Mouse (Mus musculus) limb, embryonic 14.5 days (tissue): Measurements from ENCODE around the gene Gm5134. TPM values are rescaled to one million over a fixed set of nuclear protein-coding genes. Genes with fewer than 3 reads are reported as not detected.

Experiments
- ATAC-seq: fragments of 200-750 bp; cut with Nextera tagmentation; 2 replicates; pipeline ENCODE4 v1.8.0; 2017; ENCODE audit warnings: low read depth, moderate number of reproducible peaks, moderate TSS enrichment; ENCODE audit not compliant: low FRiP score
- DNase-seq: peaks from one replicate; pipeline ENCODE4 v3.0.0-alpha.2; 2015; ENCODE audit warnings: low spot score
- H3K27ac ChIP-seq: fragments of 300-500 bp; sonication (generic); replicated peaks from 2 replicates; pipeline ENCODE4 v1.5.1; 2014; ENCODE audit warnings: low read depth, mild to moderate bottlenecking, low read length, moderate library complexity, mixed read lengths
- H3K27me3 ChIP-seq: fragments of 300-500 bp; sonication (generic); 2 replicates; pipeline ENCODE4 v1.6.1; 2014; ENCODE audit warnings: low read length, mixed read lengths; ENCODE audit not compliant: control insufficient read depth, insufficient read depth
- H3K36me3 ChIP-seq: fragments of 300-500 bp; sonication (generic); 2 replicates; pipeline ENCODE4 v1.6.1; 2014; ENCODE audit warnings: mild to moderate bottlenecking, low read length, moderate library complexity, mixed read lengths; ENCODE audit not compliant: control insufficient read depth, insufficient read depth
- H3K4me1 ChIP-seq: fragments of 300-500 bp; sonication (generic); 2 replicates; pipeline ENCODE4 v1.6.1; 2014; ENCODE audit warnings: antibody characterized with exemption, low read length, mixed read lengths; ENCODE audit not compliant: control insufficient read depth, insufficient read depth
- H3K4me2 ChIP-seq: fragments of 300-500 bp; sonication (generic); replicated peaks from 2 replicates; pipeline ENCODE4 v1.6.1; 2014; ENCODE audit warnings: low read depth, mild to moderate bottlenecking, low read length, moderate library complexity; ENCODE audit not compliant: severe bottlenecking
- H3K4me3 ChIP-seq: fragments of 300-500 bp; sonication (generic); replicated peaks from 2 replicates; pipeline ENCODE4 v1.5.1; 2014; ENCODE audit warnings: low read length
- H3K9ac ChIP-seq: fragments of 300-500 bp; sonication (generic); 2 replicates; pipeline ENCODE4 v1.6.1; 2014; ENCODE audit warnings: mild to moderate bottlenecking, low read depth, low read length, moderate library complexity; ENCODE audit not compliant: severe bottlenecking
- H3K9me3 ChIP-seq: fragments of 300-500 bp; sonication (generic); 2 replicates; pipeline ENCODE4 v1.6.1; 2016; ENCODE audit warnings: low read length; ENCODE audit not compliant: control insufficient read depth
- POLR2A ChIP-seq: fragments of 200-500 bp; IDR thresholded peaks from 2 replicates; pipeline ENCODE4 v1.8.0; 2012; ENCODE audit warnings: inconsistent platforms, mild to moderate bottlenecking, moderate library complexity, borderline replicate concordance; ENCODE audit not compliant: insufficient read depth, insufficient read length; ENCODE audit errors: extremely low read depth
- WGBS: fragments of 180-500 bp; shearing (Covaris S2); extraction: QIAGEN DNeasy Blood & Tissue Kit; methylation state at CpG from one replicate; pipeline ENCODE4 v1.1.7; 2014; 5-methylcytosine and 5-hydroxymethylcytosine counted together
- polyA plus RNA-seq, 2 experiments: library from polyadenylated mRNA; depleted of rRNA in 1 of 2; stranded (reverse) in 1 of 2; unstranded in 1 of 2; fragments of >200 nt; fragmentation: Nextera tagmentation in 1 of 2; extraction: Ambion mirVana in 1 of 2; gene quantifications; 2 replicates each; pipeline versions ENCODE4 v1.2.1 to v1.2.3; 2012 to 2014

The Gm5134 gene
- polyA plus RNA-seq (2012; rRNA removed) (0.04 and 0.09 TPM in 2 replicates), polyA plus RNA-seq (2014; fragmentation: Nextera tagmentation; extraction: Ambion mirVana) (0.10 TPM in 1 of 2 replicates, not detected in the other)

- no peak for TF ChIP-seq POLR2A
- no peaks in the 10 kb centered on the region for H3K9me3 ChIP-seq
- ATAC-seq (no peak), DNase-seq (no peak)
- H3K4me2 ChIP-seq: peak within 1 kb of the TSS; percentile 32
- H3K36me3 ChIP-seq: no peaks in the 10 kb centered on the region
- WGBS: 22% methylated on average over 20 of the region's 20 CpGs
- no peak within 1 kb of the TSS for H3K9ac ChIP-seq
- no peak within 1 kb of the TSS for H3K27ac ChIP-seq
- H3K27me3 ChIP-seq: no peaks in the 10 kb centered on the region; the same call in 1 of the 2 replicates
- 0 out of 2 replicates have a peak, but pooled peaks cover 3% of the 10 kb centered on the region for H3K4me1 ChIP-seq
- peak within 1 kb of the TSS; percentile 11; the same call in 1 of the 2 replicates for H3K4me3 ChIP-seq
Measured at GRCm38 (mm10) chr10:75954381-75954811, at the start of gene Gm5134. Gm5134 (plus strand) TSS chr10:75954514.

- no peak for TF ChIP-seq POLR2A
- 89% methylated on average over 4 of the region's 4 CpGs for WGBS
- ATAC-seq: no peak
Measured at GRCm38 (mm10) chr10:75906882-75907281, 47.4 kb upstream of the Gm5134 start.

GRCm38 (mm10) chr10:75910698-75911097 is 43.6 kb upstream of the Gm5134 start:
- no peak for ATAC-seq
- no peak overlapping the region for H3K4me3 ChIP-seq

More at GRCm38 (mm10) chr10:75906882-75907281, 47.4 kb upstream of the Gm5134 start:
- Histone ChIP-seq H3K9me3 (no peaks in the 10 kb centered on the region), H3K4me3 (no peak overlapping the region), H3K9ac (no peak overlapping the region), H3K4me1 (no peaks in the 10 kb centered on the region), H3K27me3 (no peaks in the 10 kb centered on the region), H3K4me2 (no peak overlapping the region), H3K36me3 (peaks cover 92% of the 10 kb centered on the region), H3K27ac (no peak overlapping the region)
- no peak for DNase-seq

DNA sequence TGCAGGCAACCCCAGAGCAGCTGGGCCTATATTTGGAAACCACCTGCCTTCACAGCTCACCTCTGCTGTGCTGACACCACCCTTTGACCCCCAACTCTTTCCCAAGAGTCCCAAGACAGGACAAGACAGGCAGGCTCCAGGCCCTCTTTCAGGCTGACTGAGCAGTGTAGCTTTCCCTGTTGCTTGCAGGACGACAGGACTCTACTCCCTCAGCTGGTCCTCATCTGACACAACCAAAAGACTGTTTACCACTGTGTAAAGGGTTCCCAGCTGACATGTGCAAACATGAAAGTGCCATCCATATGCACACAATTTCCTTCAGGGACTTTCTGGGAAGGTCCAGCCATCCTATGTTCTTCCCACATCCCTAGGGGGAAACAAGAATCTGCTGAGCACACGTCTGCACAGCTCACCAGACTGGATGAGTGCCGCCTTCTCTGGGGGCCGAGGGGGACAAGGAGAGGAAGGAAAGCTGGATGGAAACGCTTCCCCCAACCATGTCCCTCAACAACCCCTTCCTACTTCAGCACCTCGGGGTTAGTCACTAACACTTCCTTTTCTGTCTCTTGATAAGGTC is 41.2 kb upstream of the Gm5134 start:
- Histone ChIP-seq H3K4me3 (no peak overlapping the region), H3K27ac (no peak overlapping the region; the same call in 1 of the 2 replicates), H3K9ac (no peak overlapping the region), H3K27me3 (no peaks in the 10 kb centered on the region), H3K4me2 (no peak overlapping the region), H3K9me3 (no peaks in the 10 kb centered on the region), H3K4me1 (peaks cover 10% of the 10 kb centered on the region; the same call in 1 of the 2 replicates), H3K36me3 (peaks cover 77% of the 10 kb centered on the region)
- ATAC-seq (no peak), DNase-seq (no peak)
- WGBS: 53% methylated on average over 6 of the region's 6 CpGs
- TF ChIP-seq POLR2A: no peak

More at GRCm38 (mm10) chr10:75910698-75911097, 43.6 kb upstream of the Gm5134 start:
- no peaks in the 10 kb centered on the region for H3K4me1 ChIP-seq
- 65% methylated on average over 2 of the region's 2 CpGs for WGBS
- H3K9me3 ChIP-seq: no peaks in the 10 kb centered on the region
- TF ChIP-seq POLR2A: no peak
- no peak overlapping the region for H3K4me2 ChIP-seq
- H3K36me3 ChIP-seq: peaks cover 86% of the 10 kb centered on the region
- H3K27me3 ChIP-seq: no peaks in the 10 kb centered on the region
- no peak overlapping the region for H3K9ac ChIP-seq
- no peak for DNase-seq
- no peak overlapping the region for H3K27ac ChIP-seq

- peaks cover 24% of the 10 kb centered on the region for H3K4me1 ChIP-seq
- H3K27me3 ChIP-seq: no peaks in the 10 kb centered on the region
- 67% methylated on average over 7 of the region's 7 CpGs for WGBS
- no peak overlapping the region for H3K4me3 ChIP-seq
- no peak overlapping the region for H3K27ac ChIP-seq
- no peak for ATAC-seq
- no peak for TF ChIP-seq POLR2A
- no peak for DNase-seq
- H3K4me2 ChIP-seq: no peak overlapping the region
- H3K9ac ChIP-seq: no peak overlapping the region
- no peaks in the 10 kb centered on the region for H3K9me3 ChIP-seq
- peaks cover 74% of the 10 kb centered on the region for H3K36me3 ChIP-seq
Measured at GRCm38 (mm10) chr10:75915557-75915956, 38.8 kb upstream of the Gm5134 start.
